Mouse (Mus musculus) lung, postnatal 4 days (tissue): ENCODE measurements around the gene Gpr179.

Source experiments
- DNase-seq, 2 experiments: peaks; one replicate each; pipeline ENCODE4 v3.0.0; 2021

Gene Gpr179

DNA sequence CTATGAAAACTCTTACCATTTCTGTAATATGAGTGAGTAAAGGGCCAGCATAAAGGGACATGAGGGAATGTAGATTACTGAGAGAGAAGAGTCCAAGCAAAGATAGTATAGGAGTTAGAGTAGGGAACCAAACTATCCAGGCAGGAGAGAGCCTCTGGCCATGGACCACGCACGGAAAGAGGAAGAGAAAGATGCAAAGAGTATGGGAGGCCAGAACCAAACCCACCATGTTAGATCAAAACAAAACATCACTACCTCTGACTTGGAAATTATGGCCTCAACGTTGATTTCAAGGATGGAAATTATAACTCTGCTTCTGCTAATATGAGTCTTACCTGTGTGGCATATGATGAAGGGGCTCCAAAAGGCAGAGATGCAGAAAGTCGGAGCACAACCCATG, 67.0 kb downstream of the Gpr179 start:
- DNase-seq = no peak

DNA sequence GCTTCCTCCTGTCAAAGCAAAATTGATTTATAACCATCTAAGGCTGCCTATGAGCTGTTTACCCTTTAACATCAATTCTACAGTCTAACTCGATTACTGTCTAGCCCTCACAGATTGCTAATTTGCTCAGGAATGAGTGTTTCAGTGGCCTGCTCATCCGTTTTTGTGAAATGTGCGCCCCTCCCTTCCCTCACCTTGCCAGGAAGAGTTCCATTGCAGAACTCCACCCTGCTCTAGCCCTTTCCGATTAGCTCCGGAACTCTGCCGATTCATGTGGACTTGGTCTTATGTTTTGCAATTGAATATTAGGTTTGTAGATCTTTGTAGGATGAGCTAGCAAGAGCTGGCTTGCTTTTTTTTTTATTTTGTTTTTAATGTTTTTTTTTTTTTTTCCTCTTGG, 69.7 kb downstream of the Gpr179 start:
- no peak for DNase-seq
